Mouse (Mus musculus) liver, adult (tissue): ENCODE data around the gene Ptbp3.

Source experiments
- GATA4 ChIP-seq: IDR thresholded peaks from 2 replicates; pipeline ENCODE4 v1.6.1; 2014; ENCODE audit warnings: mild to moderate bottlenecking, low read length; ENCODE audit not compliant: insufficient replicate concordance

Ptbp3 gene

DNA sequence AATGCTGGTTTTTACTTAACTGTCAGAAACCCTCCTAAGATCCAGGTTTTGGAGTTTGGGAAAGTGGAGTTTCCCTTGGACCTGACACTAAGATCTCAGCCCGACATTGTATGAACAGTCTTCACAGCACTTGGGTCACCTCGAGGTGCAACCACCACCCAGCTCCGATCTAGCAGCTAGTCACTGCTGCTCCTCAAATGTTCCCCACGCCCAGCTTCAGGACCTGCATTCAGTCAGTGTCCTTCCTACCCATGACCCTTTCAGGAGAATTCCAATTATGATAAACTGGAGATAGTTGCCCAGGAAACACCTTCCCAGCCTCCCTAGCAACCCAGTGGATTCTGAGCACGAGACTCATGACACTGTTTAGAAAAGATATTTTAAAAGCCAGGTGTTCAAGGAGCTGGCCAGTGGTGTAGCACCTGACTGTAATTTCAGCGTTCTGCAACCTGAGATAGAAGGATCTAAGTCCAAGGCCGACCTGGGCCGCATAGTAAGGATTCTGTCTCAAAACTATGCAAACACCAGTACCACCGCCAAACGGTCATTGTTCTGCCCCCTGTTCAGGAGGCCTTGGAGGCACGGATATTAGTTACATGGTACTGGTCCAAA, 87.9 kb downstream of the Ptbp3 start:
- TF ChIP-seq GATA4, result no peak

GRCm38 (mm10) chr4:59459216-59459955, 89.8 kb downstream of the Ptbp3 start:
- no peak for TF ChIP-seq GATA4

DNA sequence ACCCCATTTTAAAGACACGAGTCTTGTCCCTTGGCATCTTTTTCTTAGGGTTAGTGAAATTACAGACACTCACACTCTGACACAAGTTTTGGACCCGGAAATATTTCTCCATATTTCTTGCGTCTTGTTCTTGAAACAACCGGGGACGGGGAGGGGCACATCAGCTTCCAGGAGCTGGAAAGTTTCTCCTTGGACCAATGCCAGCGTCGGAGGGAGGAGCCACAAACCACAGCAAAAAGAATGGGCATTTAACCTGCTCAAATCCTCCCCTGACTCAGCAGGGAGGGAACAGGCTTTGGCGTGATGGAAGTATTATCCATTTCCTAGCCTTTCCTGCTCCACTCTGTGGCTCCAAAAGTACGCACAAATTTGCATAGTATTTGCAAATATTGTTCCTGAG, 91.2 kb downstream of the Ptbp3 start:
- TF ChIP-seq GATA4, result no peak

- TF ChIP-seq GATA4, result no peak
These were observed 92.1 kb downstream of the Ptbp3 start for GRCm38 (mm10) chr4:59457091-59457490.

- TF ChIP-seq GATA4, result peak; percentile 31; the same call in 1 of the 2 replicates
These were observed 93.7 kb downstream of the Ptbp3 start for GRCm38 (mm10) chr4:59455465-59455864.

DNA sequence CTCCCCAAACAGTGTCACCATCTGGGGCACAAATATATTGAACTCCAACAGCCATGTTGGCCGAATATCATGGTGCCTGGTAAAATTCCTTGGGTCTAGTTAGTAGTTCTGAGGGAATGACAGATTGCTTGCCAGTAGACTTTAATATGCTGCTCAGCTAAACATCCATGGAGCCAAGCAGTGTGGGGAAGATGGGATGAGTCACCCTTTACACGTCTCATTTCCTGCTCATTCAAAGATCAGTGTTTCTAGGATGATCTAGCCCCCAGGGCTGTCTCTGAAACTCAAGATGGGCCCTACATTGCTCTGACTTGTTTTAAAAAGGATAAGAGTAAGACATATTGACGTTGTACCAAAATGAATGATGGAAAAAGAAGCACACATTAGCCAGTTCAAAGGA, 95.1 kb downstream of the Ptbp3 start:
- TF ChIP-seq GATA4, result no peak

DNA sequence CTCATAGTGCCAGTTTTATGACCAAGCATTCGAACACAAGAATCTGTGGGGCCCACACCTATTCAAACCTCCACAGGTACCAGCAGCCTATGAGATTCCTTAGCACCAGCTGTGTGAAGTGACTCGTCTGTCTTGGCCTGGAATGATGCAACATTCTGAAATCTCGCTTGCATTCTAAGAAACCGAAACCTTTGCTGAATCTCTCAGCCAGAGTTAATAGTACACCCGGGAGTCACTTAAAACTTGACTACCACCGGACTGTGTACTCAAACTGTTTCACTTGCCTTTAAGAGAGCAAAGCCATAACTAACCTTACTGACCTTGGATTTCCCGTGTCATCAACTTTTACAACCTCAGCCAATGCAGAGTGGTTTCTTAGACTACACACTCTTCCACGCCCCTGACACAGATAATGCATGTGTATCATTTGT, 96.6 kb downstream of the Ptbp3 start:
- no peak for TF ChIP-seq GATA4

GRCm38 (mm10) chr4:59450906-59451305, 98.3 kb downstream of the Ptbp3 start:
- no peak for TF ChIP-seq GATA4

GRCm38 (mm10) chr4:59450234-59450854, 98.8 kb downstream of the Ptbp3 start:
- TF ChIP-seq GATA4, result no peak

GRCm38 (mm10) chr4:59447296-59447695, 101.9 kb downstream of the Ptbp3 start:
- no peak for TF ChIP-seq GATA4

DNA sequence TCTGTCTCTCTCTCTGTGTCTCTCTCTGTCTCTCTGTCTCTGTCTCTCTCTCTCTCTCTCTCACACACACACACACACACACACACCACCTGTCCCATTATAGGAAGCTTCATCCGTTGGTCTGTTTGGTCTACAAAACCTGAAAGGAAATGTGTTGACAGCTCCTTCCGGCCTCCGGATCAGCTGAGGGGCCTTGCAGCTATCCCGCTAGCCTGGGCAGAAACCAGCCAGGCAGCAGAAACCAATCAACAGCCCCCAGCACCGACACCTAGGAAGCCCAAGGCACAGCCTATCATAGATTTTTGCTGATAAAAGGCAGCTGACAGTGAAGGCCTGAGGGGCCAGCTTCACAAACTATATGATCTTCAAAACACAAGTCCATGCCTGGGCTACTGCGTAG, 103.6 kb downstream of the Ptbp3 start:
- TF ChIP-seq GATA4, result no peak

- TF ChIP-seq GATA4, result no peak
These were observed 104.2 kb downstream of the Ptbp3 start for GRCm38 (mm10) chr4:59444994-59445393.

DNA sequence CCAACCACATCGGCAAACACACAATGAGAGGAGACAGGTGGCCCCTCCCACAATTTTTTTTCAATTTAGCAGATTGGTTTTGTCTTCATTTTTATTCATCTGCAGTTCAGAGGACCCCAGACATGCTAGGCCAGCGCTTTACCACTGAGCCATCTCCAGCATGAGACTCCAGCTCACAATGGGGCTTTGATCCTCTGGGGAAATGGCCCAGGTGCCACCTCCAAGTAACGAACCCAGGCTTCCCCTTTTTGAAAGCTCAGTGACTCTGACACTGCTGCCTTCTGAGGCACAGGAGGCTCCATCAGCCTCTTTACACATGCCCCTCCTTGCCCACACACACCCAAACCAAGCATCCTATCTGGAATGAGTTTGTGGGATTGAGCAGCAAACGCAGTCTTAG, 105.1 kb downstream of the Ptbp3 start:
- no peak for TF ChIP-seq GATA4

- TF ChIP-seq GATA4, result no peak
These were observed 107.9 kb downstream of the Ptbp3 start for GRCm38 (mm10) chr4:59441265-59441664.

- peak; percentile 51; the same call in 1 of the 2 replicates for TF ChIP-seq GATA4
These were observed 109.2 kb downstream of the Ptbp3 start for GRCm38 (mm10) chr4:59439960-59440359.

- TF ChIP-seq GATA4, result no peak
These were observed 110.1 kb downstream of the Ptbp3 start for GRCm38 (mm10) chr4:59439041-59439440.
